Mouse (Mus musculus): ENCODE results near the gene Tmem274.

Tmem274 gene

DNA sequence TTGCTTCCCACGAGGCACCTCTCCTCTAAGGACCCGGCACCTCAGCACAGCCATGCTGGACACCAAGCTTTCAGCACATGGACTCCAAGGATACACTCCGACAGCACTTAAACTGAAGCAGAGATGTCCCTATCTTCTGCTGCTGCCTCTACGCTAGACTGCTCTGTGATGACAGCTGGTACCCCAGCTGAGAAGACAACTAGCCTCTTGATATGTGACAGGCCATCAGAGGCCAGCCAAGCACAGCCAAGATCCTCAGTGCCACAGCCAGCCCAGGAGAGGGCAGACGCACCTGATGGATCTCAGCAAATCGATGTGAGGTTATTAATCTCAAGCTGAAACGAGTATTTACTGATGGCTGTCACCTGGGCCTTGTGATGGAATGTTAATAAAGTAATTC is 2.1 kb upstream of the Tmem274 start:
- no peak for DNase-seq (ENCODE audit: low spot score in 2 of 2)

DNA sequence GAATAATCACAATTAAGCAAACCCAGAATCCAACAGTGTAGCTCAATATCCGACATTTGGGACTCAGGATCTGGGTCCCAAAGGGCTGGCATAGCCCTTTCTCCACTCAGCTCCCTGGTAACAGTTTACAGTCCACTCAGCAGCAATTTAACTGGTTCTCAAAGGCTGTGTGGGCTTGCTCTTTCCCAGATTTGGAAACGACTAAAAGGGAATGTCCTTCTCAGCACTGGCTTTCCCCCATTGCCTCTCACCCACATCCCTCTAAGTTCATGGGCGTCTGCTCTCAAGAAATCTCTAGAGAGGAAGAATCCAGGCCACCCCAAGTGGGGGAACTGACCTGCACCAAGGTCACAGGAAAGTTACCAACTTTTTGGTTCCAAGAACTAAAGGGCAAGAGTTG is 7.4 kb downstream of the Tmem274 start:
- DNase-seq (ENCODE audit: low spot score in 2 of 2) = peak; percentile 35 to 40

DNA sequence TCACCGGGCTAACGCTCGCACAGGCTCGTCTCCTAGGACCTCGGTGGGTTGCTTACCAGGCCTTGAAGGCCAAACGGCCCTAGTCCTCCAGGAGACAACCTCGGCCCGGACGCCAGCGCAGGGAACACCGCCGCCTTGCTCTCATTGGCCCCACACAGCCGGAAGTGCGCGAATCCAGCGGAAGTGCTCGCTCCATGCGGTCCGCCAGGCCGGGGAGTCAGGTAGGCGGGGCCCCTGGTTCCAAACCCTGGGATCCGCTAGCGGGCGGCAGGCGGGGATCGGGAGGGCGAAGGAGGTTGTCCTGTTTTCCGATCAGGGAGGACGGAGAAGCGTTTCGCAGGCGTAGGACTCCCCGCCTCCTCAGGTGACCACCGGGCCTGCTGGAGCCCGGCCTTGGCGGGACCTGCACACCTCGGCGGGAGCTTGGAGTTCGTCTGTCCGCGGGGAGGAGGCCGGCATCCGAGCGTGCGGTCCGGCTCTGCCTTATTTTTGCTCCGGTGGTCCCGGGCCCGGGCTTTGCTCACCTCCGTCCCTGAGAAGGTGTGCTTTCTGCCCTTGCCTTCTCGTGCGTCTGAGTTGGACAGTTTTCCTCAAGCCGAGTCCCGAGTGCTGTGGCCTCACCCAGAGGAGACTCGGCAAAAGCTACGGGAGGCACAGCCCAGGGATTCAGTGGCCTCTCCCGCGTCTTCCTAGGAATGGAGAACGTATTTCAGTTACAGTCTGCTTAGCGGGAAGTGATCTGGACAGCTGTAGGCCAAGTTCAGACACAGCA is 8.1 kb downstream of the Tmem274 start, which contains the start of the genes Nmnat1 and Lzic:
TSS of gene Nmnat1 (minus strand) at position 150 of the 772 bp plus-strand sequence.
TSS of gene Lzic (plus strand) at position 177 of the 772 bp plus-strand sequence.
- DNase-seq (ENCODE audit: low spot score in 2 of 2) = peak; percentile 93

DNA sequence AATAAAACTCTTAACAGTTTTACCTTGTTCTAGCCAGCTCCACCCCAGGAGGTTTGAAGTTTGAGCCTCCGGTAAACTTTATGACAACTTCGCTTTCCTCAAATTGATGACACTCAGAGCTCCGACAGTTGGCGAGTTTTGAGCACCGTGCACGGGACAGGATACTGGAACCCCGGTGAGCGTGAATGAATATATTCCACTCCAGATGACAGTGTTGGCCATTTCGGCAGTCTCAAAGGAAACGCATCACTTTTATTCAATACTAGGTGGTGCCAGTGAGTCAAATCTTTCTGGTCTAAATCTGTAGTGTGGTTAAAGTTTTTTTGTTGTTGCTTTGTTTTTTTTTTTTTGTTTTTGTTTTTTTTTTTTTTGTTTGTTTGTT is 8.6 kb downstream of the Tmem274 start:
- peak; percentile 16 to 45 for DNase-seq (ENCODE audit: low spot score in 2 of 2)

DNA sequence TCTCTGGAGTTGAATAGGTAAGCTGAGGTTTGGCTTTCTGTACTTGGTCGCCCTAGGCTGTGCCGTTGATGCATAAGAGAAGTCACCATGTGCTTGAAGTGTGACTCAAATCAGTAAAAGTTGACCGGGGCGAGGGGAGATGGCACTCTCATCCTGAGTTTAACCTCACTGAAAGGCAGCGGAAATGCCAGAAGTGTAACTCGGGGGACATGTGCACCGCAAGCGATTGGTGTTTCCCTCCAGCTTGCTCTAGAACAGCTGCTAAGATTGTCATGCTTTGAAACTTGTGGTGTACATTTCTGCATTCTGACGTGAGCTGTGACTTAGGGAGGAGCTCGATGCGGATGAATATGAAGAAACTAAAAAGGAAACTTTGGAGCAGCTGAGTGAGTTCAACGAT is 10.6 kb downstream of the Tmem274 start:
- DNase-seq (ENCODE audit: low spot score in 2 of 2) = no peak

DNA sequence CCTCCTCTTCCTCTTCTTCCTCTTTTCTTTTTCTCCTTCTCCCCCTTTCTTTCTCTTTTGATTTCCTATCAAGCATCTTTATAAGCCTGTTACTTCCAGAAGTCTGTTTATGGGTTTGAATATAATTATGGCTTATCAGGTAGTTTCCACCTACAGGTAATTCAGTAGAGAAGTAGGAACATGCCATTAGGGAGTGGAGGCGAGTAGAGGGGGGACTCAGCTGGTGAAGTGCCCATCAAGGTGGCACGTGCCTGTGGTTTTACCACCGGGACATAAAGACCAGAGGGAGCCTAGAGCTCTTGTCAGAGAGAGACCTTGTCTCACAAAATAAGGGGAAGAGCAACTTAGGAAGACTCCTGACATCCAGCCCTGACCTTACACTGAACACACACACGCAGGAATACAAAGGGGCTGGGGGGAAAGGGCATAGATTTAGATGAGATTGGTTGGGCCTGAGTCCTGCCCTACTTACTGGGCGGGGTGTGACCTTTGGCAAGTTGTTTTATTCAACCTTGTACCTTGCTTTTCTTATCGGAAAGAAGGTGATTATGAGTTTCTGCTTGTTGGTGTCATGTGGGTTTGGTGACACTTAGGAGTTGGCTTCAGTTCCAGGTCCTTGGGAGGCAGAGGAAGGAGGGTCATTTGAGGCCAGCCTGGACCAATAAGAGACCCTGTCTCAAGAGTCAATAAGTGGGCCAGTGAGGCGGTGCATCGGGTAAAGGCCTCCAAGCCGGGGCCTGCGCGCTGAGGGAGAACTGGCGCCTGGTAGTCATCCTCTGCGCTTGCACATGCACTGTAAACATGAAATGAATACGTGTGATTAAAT is 12.4 kb downstream of the Tmem274 start:
- peak; percentile 73 to 80 for DNase-seq (ENCODE audit: low spot score in 2 of 2)

DNA sequence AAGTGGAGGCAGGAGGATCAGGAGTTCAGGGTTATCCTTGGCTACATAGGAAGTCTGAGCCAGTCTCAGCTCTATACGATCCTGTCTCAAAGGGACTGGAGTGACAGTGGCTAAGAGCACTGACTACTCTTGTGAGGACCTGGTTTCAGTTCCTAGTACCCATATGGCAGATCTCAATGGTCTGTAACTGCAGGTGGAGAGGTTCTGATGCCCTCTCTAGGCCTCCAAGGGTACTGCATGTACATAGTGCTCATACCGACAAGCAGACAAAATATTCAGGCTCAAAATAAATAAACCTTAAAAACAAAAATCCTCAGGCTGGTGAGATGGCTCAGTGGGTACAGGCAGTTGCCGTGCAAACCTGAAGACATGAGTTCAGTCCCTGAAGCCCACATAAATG is 14.0 kb downstream of the Tmem274 start:
- no peak for DNase-seq (ENCODE audit: low spot score in 2 of 2)

DNA sequence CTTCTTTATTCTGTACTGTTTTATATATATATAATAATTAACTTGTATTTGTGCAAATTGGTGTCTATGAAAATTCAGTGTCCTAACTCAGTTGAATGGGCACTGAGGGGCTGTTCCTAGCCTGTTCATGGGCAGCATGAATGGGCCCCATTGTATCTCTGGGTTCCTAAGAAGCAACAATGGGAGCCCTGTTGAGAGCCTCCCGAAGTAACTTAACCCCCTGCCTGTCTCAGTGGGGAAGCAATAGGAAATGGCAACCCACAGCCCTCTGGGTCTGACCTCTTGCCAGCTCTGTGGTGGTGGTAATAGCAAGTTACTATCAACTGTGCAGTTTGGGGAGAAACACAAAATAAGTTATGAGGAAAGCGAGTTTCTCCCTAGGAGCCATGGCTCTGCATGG is 19.4 kb downstream of the Tmem274 start:
- no peak for DNase-seq (ENCODE audit: low spot score in 2 of 2)

DNA sequence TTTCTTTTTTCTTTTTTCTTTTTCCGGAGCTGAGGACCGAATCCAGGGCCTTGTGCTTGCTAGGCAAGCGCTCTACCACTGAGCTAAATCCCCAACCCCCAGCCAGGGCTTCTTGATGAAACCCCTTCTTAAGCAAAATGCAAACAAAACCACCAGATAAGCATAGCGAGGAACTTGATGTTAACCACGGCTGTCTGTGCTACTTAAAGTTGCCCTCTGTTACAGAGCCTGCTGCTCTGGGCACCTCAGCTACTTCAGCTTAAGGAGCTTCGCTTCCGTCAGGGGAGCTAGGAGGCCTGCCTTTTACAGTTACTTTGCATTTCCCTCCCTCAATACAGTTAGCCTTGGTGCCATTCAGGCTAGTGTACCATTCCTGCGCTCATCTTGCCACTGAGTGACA is 21.7 kb downstream of the Tmem274 start:
- no peak for DNase-seq (ENCODE audit: low spot score in 2 of 2)

DNA sequence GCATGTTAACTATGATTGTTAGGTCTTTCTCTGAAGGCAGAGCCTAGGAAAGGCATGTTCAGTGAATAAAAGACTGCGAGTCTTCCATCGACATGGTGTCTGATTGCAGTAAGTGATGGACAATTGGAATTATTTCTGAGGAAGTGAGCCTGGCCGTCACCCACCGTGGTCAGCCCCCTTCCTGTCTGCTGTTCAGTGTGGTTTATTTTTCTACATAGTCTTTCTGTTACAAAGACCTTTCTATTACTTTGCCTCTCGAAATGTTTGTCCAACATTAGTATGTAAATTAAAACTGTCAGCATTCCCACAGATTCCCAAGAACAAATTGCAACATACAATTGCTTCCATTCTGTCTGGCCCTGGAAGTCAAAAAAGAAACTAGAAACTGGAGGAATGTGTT is 22.6 kb downstream of the Tmem274 start:
- no peak for DNase-seq (ENCODE audit: low spot score in 2 of 2)

DNA sequence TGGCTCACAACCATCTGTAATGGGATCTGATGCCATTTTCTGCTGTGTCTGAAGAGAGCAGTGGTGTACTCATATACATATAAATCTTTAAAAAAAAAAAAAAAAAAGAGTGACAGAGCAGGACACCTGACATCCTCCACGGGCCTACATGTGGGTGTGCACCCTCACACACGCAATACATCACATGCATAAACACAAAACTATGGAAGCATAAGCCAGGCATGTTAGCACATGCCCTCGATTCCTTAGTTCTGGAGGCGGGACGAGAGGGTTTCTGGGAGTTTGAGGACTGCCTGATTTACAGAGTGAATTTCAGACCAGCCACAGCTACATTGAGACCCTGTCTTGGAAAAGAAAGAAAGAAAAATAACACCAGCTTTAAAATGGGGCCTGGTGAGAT is 27.2 kb downstream of the Tmem274 start:
- DNase-seq (ENCODE audit: low spot score in 2 of 2) = no peak

DNA sequence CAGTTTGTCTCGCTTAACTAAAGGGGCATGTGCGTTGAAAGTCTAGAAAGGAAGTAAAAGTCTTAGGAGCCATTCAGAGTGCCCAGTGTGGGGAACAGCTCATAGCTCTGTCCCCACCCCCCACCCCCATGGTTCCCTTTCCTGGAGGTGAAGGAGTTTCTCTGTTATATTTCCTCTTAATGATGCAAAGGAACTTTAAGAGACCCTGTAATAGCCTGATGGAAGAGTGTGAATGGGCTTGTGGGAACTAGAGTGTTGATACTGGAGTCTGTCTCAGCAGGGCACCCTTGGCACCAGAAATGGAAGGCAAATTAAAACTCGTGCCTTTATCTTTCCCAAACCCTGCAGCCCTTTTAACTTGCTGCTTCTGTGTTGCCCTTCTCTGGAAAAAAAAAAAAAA is 27.7 kb downstream of the Tmem274 start:
- DNase-seq (ENCODE audit: low spot score in 2 of 2) = no peak

DNA sequence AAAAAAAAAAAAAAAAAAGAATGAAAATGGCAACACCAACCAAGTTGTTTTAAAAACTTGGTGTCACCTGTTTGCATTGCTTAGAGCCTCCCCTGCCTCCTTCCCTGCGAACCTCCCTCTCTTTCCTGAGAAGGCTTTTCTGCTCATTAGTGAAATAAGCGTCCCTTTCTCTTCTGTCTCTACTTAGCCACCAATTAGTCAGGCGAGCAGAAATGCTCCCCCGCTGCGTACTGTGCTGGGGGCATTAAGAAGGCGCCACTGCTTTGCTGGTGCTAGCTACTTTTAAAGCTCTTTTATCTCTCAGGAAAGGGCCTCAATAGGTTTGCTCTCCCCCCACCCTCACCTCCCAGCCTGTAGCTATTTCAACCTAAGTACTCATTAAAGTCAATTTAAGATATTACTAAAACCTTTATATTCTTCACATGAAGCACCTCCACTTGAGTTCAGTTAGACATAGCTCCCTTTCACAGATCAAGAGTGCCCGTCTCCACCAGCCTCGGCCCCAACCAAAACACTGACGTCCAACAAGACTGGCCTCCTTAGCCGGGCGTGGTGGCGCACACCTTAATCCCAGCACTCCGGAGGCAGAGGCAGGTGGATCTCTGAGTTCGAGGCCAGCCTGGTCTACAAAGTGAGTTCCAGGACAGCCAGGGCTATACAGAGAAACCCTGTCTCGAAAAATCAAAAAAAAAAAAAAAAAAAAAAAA is 28.2 kb downstream of the Tmem274 start:
- DNase-seq (ENCODE audit: low spot score in 2 of 2) = no peak

DNA sequence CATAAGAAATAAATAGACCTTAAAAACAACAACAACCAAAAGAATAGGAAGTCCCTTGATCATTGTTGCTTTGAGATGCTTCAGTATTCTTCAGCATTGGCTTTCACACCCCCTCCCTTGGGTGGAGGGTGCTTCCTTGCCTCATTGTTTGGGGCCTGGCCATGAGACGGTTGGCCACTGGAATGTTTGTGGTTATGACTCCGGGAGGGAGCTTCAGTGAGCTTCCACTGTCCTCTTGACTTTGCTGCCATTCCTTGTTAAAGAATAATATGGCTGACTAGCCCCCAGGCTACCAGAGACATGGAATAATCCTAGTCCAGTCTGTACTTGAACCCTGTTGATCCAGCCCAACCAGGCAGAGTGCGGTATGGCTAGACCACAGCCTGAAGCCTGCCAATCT is 29.7 kb downstream of the Tmem274 start:
- DNase-seq (ENCODE audit: low spot score in 2 of 2) = no peak

DNA sequence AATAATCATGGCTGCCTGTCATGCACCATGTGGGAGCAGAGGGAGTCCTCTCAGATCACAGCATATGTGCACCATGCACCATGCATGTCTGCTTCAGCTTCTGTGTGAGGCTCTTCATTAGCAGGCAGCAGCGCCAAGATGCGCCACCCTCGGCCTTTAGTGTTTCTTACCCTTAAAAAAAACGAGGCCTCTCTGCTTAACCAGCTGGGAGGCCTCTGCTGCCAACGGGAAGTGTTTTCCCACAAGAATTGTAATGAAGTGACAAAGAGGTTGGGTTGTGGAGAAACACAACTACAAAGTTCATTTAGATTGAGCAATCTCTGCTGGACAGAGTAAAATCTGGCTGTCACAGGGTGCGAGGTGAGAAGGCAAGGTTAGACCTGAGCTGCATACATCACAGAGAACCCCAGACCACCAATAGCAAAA is 34.1 kb downstream of the Tmem274 start:
- no peak for DNase-seq (ENCODE audit: low spot score in 2 of 2)

DNA sequence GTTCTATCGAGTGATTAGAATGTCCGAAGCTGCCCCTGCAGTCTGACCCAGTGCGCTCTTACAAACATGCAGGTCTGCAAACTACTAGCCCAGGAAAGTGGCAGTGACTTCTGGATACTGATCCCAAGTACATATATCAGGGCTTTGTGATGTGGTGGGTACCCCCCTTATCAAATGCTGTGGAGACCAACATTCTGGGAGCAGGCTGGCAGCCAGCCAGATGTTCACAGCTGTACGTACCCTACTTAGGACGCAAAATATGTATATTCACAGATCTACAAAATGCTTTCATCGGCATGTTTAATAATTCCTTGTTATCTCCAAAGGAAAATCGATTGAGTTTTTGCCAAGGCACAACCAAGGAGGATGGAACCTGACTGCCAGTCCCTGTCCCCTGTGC is 34.9 kb downstream of the Tmem274 start:
- no peak for DNase-seq (ENCODE audit: low spot score in 2 of 2)

DNA sequence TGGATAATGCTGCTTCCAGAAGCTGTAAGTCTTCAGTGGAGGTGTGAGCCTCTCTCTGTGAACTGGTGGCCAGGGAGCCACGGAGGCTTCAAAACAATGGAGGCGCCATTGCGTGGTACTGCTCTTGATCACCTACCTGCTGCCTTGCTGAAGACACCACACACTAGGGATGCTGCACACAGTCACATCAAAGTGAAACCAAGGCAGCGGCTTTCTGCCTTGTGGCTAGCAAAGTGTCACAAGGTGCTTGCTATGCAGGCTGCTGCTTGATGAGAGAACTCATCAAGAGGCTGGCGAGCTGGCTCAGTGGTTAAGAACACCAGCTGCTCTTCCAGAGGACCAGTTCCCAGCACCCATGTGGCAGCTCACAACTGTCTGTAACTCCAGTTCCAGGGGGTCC is 38.5 kb downstream of the Tmem274 start:
- no peak for DNase-seq (ENCODE audit: low spot score in 2 of 2)

DNA sequence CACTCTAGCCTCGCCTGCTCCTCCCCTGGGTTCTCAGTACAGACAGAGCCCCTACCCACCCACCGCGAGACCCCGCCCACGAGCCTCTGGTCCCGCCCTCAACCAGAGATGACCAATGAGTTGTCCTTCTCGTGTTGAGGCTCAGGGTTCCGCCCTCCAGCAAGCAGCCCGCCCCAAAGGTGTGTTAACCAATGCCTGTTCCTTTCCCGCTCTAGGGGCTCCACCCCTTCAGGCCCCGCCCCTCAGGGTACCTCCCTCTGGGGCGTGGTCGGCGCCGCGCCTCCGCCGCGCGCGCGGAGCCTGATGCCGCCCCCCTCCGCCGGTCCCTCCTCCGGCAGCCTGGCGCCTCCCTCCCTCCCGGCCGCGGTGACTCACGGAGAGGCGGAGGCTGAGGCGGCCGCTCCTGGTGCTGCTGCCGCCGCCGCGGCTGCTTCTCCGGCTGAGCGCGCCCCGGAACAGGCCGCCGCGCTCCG is 40.7 kb downstream of the Tmem274 start, which contains the start of gene Ctnnbip1:
TSS of gene Ctnnbip1 (plus strand) at position 369 of the 473 bp plus-strand sequence.
- peak; percentile 96 to 97 for DNase-seq (ENCODE audit: low spot score in 2 of 2)

DNA sequence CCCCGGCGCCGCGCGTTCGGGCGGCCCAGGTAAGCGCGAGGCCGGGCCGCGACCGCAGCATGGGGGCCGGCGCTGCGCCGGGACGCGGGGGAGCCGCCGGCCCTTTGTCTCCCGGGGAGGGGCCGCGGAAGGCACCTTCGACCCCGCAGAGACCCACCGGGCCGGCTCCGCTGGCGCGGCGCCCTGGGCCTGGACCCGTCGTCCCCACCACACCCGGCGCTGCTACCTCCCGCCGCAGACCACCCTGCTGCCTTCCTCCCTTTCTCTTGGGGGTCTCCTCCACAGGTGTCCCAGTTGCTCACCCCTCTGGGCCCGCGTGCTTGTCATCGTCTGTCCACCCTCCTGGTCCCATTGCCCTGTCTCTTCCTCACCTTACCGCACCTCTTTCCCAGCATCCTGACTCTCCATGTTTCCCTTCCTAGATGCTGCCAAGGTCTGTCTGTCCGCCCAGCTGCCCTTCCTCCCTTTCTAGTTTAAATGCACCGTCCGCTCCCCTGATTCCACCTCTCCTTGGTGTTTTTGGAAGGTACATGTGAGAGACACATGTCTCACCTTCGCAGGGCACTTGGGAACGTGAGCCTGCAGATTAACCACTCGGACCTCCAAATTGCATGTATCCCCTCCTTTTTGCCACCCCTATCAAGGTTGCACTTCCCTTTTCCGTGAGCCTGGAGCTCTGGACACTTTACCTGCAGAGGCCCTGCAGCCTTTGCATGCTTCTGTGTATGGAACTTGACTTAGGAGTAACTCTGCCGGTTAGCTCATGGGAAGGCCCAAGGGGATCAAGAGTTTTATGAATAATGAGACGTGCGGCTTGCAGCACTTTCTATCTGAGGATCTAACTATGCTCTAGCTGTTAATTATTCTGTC is 41.4 kb downstream of the Tmem274 start:
- DNase-seq (ENCODE audit: low spot score in 2 of 2) = no peak

DNA sequence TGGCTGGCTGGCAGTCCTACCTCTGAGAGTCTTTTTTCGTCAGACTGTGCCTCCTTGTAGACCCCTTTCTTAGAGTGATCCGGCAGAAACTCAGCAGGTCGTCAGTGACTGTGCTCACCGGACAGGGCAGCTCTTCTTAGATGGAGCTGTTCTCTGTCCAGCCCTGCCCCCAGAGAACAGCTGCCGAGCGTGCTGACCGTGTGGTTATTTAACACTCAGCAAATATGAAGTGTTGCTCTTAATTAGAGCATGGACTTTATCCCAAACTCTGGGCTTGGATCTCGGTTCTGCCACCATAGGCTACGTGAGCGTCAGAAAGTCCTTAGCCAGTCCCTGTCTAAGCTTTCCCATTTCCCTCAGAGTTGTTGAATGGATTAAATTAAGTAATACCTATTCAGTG is 44.1 kb downstream of the Tmem274 start:
- DNase-seq (ENCODE audit: low spot score in 2 of 2) = no peak

DNA sequence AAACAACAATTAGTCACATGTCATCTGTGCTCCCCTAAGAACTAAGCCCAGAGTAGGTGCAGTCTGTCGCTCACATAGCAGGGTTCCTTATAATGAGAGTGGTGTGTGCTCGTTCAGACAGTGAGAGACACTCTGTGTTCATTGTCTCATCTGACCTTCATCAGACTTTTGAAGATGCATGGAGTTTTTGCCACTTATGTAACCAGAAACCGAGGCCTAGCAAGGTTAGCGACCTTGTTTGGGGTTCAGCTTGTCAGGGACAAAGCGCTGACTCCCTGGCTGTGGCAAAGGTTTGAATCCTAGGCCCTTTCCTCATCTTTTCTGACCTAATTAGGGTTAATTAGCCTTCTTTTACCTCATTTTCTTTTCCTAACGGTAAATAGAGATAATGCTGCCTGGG is 46.8 kb downstream of the Tmem274 start:
- DNase-seq (ENCODE audit: low spot score in 2 of 2) = no peak
